Mouse (Mus musculus): ENCODE measurements at regions not wholly inside any gene's neighbourhood (a gene's known extent, or its start where the extent isn't known, plus 50 kb on each side); places are given as distances from the start of the nearest gene placed in this dataset.
"Not testable (repeated sequence)": the region's sequence is repeated elsewhere in the genome, so short reads cannot be mapped to it uniquely, and the experiment has no call there.

- DNase-seq: no peak
Observed at GRCm38 (mm10) chr4:23567827-23568226, 928.4 kb upstream of the Mms22l start.

DNA sequence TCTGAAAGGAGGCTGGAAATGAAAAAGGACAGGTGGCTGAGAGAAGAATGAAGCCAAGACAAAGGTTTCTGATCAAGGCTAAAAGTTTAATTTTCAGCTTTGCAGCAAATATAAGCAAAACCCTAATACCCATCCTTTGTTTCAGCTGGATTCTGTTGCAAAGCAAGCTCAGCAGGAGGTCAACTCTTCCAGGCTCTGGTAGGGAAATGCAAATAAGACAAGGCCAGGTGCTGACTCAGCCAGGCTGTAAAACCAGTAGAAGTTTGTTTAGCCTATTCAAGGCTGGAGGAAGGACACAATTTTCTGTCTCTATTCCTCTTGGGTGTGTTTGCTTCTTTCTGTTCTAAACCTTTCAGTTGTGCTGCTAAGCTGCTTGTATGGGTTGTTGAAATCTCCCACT lies 923.2 kb upstream of the Mms22l start:
- no peak for DNase-seq

GRCm38 (mm10) chr4:23587412-23587811 lies 908.8 kb upstream of the Mms22l start:
- DNase-seq: no peak

- DNase-seq: no peak
Observed at GRCm38 (mm10) chr4:23590883-23591282, 905.4 kb upstream of the Mms22l start.

- DNase-seq: no peak
Observed at GRCm38 (mm10) chr4:23591593-23591992, 904.7 kb upstream of the Mms22l start.

DNA sequence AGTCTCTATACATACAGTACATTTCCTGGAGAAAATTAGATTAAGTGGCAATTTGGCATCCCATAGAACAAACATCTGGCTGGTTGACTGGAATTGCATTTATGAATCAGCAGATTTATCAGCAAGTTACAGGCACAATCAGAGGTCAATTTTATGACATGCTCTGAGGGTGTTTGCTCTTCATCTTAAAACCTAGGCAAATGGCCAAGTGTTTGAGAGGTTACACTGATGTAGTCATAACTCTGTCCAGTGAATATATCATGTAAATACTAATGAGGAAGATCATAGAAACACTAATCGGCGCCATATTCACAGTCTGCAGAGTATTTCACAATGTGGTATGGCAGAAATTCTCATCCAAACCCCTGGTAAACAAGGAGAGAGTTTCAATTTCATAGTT lies 896.2 kb upstream of the Mms22l start:
- DNase-seq: no peak

GRCm38 (mm10) chr4:23601426-23602293 lies 894.6 kb upstream of the Mms22l start:
- no peak for DNase-seq

- no peak for DNase-seq
Observed at GRCm38 (mm10) chr4:23602294-23602932, 893.8 kb upstream of the Mms22l start.

DNA sequence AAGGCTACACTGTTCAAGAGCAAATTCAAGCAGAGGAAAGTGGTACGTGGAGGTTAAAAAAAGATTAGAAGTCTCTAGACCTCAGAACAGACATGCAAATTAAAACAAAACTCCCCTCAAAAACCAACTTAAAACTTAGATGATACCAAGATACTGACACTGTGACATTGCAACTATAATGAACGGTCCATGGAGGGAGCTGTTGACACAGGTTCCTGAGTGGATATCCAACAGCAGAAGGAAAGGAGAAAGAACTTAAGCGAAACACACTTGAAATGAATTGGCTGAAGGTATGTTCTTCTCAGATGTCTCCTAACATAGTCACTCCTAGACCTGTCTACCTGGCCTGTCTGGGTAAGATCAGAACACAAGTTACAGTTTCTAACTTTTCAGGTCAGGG lies 888.9 kb upstream of the Mms22l start:
- no peak for DNase-seq

DNA sequence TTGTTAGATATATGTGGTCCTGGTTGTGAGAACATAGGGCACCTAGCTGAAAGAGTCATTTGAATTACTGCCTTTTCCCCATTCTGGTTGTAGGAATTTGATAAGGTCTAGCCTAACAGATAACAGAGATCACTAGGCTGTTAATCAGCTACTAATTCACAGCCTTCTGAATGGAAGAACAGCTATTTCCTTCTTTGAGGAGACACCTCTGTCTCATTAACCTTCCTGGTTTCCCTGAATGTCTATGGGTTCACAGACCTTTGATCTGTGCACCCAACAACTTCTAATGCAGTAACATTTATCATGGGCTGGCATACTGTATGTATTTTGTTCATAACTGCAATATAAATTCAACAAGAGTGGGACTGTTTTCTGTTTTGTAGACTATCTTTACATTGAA lies 875.0 kb upstream of the Mms22l start:
- DNase-seq: no peak

GRCm38 (mm10) chr4:23622231-23622630 lies 874.0 kb upstream of the Mms22l start:
- DNase-seq: no peak

DNA sequence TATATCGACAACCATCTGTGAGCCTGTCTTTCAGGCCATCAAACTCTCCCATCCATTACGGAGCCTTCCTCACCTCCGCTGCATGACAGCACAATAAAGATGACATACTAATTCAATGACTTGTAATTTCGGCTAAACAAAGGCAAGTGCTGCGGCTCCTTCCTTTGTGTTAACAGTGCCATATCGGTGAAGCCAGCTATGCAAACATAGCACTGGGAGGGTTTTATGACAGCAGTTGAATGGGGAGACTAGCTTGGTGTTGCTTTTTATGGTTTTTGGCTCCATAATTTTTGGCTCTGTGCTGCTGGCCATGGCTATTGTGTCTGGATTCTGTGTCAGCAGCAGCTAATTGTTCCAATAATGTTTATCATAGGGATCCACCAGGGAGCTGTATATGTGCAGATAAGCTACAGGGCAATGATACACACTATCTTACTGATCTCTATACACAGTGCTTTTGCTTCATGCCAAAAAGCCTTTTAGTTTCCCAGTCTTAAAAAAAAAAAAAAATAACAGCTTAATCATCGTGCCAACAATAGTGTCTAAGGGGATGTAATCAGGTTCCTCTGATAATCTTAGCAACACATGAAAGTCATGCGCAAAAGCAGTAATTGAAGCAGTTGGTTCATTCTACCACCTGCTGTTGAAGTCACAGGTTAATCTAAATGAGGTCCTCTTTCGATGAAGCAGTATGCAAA lies 859.9 kb upstream of the Mms22l start:
- DNase-seq: no peak

DNA sequence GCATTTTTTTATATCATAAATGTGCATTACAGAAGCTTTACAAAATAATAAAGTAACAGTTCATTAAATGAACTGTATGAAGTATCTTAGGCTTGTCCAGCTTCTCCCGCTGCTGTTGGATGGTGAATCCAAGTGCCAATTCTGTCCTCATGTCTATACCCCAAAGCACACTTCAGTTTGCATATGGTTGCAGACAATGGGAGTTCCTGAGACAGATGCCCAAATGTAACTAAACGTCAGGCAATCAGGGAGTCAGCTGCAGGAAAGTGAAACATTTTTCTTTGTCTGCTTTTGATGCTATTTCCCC lies 859.4 kb upstream of the Mms22l start:
- no peak for DNase-seq

DNA sequence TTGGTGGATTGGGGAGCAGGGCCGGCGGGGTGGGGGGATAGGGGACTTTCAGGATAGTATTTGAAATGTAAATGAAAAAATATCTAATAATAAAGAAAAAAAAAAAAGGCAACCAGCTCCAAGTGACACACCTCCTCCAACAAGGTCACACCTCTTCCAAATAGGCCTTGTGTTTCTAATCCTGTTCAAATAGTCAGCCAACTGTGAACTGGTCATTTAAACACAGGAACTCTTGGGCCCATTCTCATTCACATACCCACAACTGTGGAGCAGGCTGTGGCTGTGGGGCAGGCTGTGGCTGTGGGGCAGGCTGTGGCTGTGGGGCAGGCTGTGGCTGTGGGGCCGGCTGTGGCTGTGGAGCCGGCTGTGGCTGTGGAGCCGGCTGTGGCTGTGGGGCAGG lies 839.6 kb upstream of the Mms22l start:
- not testable (repeated sequence) for DNase-seq

DNA sequence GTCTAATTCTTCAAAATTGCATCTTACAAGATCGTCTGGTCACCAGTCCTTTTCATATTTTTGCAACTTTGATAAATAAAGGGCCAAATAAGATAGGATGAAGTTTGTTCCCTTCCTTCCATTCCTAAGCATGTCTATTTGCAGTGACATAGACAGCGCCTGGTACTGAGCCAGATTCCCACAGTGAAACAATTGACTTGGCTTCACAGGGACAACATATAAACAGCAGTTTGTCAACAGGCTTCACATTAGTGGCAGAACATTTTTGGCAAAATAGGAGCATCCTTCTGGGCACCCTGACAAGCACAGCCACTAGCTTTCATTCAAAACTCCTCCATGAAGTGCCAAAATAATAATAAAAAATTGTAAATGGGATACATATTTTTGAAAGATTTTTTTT lies 827.4 kb upstream of the Mms22l start:
- DNase-seq: no peak

GRCm38 (mm10) chr4:23703626-23704025 lies 792.6 kb upstream of the Mms22l start:
- DNase-seq: no peak

- no peak for DNase-seq
Observed at GRCm38 (mm10) chr4:23710716-23711115, 785.5 kb upstream of the Mms22l start.

GRCm38 (mm10) chr4:23713781-23714415 lies 782.4 kb upstream of the Mms22l start:
- no peak for DNase-seq

GRCm38 (mm10) chr4:23727846-23728245 lies 768.4 kb upstream of the Mms22l start:
- DNase-seq: no peak

- no peak for DNase-seq
Observed at GRCm38 (mm10) chr4:23732471-23732870, 763.8 kb upstream of the Mms22l start.

DNA sequence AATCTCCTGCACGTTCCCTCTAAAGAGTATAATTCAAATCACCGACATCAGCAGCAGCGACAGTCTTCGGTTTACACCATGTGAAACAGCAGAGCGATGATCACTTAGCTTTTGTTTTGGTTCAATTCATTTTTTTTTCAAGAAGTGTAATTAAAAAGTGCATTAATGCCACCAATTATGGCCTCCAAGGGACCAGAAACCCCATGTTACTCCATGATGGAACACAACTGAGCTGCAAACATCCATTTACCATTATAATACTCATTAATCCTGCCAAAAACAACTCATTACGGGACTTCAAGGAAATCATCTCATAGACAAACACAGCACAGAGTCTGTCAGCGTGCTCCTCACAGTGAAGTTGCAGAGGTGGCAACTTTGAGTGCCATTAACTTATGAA lies 752.2 kb upstream of the Mms22l start:
- no peak for DNase-seq

DNA sequence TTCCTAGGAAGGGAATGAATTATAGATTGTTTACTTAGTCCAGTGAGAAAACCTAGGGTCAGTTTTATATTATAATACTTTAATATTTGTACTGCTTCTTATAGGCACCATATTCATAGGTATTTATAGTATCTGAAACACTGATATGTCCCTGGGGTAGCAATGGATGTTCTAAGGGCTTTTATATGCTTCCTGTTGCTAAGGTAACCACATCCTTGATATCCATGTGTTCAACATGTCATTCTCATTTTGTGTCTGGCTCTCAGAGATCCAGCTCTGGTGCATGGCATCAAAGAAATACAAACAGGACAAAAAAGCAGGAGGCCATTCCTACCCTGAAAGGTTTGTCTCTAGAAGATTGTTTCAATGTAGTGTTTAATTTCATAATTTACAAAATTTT lies 738.2 kb upstream of the Mms22l start:
- no peak for DNase-seq

DNA sequence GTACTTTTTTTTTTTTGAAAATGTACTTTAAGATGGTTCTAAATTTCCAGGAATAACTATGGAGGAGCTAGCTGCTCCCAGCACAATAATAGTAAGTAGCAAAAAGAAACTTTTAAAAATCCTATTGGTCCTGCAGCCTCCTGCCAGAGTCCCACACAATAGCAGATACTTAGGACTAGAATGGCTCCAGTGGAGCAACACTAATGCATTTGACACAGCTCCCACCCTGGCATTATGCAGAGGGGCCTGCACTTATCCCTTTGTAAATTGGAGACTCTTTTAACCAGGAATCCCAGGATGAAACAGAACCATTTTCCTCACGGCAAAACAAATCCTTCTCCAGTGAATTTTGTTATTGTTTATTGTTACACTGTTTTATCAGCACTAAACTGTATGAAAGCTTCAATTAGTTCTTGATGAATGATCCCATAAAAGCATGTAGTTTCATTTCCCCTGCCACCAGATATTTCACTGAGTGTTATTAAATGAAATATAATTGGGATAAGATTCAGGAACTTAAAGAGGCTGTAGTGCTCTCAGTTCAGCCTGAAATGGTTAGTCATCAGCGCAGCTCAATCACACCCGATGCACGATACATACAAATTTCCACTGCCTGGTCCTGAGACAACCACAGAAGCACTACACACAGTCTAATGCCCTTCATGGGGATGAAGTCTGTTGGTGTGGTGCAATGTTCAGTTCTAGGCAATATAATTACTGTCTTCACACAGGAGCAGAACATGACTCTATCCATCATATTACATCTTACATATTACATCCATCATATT lies 708.6 kb upstream of the Mms22l start:
- DNase-seq: no peak
